Mouse (Mus musculus) embryonic facial prominence, embryonic 14.5 days (tissue): ENCODE measurements around the gene Dnajb7. TPM values are rescaled to one million over a fixed set of nuclear protein-coding genes. Genes with fewer than 3 reads are reported as not detected.

Source experiments
- ATAC-seq: fragments of 200-750 bp; cut with Nextera tagmentation; 2 replicates; pipeline ENCODE4 v1.8.0; 2017; ENCODE audit warnings: low read depth, moderate number of reproducible peaks, moderate TSS enrichment
- DNase-seq: peaks from one replicate; pipeline ENCODE4 v3.0.0-alpha.2; 2015; ENCODE audit warnings: low spot score
- H3K27ac ChIP-seq: fragments of 300-500 bp; sonication (generic); replicated peaks from 2 replicates; pipeline ENCODE4 v1.5.1; 2014; ENCODE audit warnings: low read depth, mild to moderate bottlenecking, low read length, moderate library complexity
- H3K27me3 ChIP-seq: fragments of 300-500 bp; sonication (generic); replicated peaks from 2 replicates; pipeline ENCODE4 v1.6.1; 2014; ENCODE audit warnings: low read length; ENCODE audit not compliant: control insufficient read depth, insufficient read depth
- H3K36me3 ChIP-seq: fragments of 300-500 bp; sonication (generic); 2 replicates; pipeline ENCODE4 v1.6.1; 2014; ENCODE audit warnings: low read length, mixed read lengths; ENCODE audit not compliant: control insufficient read depth, insufficient read depth
- H3K4me1 ChIP-seq: fragments of 300-500 bp; sonication (generic); 2 replicates; pipeline ENCODE4 v1.6.1; 2014; ENCODE audit warnings: antibody characterized with exemption, low read length; ENCODE audit not compliant: control insufficient read depth, insufficient read depth
- H3K4me2 ChIP-seq: fragments of 300-500 bp; sonication (generic); 2 replicates; pipeline ENCODE4 v1.6.1; 2014; ENCODE audit warnings: low read depth, mild to moderate bottlenecking, low read length, moderate library complexity, mixed read lengths
- H3K4me3 ChIP-seq: fragments of 300-500 bp; sonication (generic); 2 replicates; pipeline ENCODE4 v1.5.1; 2014; ENCODE audit warnings: low read depth, mild to moderate bottlenecking, low read length
- H3K9ac ChIP-seq: fragments of 300-500 bp; sonication (generic); 2 replicates; pipeline ENCODE4 v1.6.1; 2014; ENCODE audit warnings: low read depth, mild to moderate bottlenecking, low read length, moderate library complexity, mixed read lengths
- H3K9me3 ChIP-seq: fragments of 300-500 bp; sonication (generic); 2 replicates; pipeline ENCODE4 v1.6.1; 2016; ENCODE audit warnings: low read length; ENCODE audit not compliant: control insufficient read depth
- WGBS: fragments of 180-500 bp; shearing (Covaris S2); extraction: QIAGEN DNeasy Blood & Tissue Kit; methylation state at CpG from one replicate; pipeline ENCODE4 v1.1.7; 2014; 5-methylcytosine and 5-hydroxymethylcytosine counted together
- polyA plus RNA-seq: library from polyadenylated mRNA; unstranded; fragments of >200 nt; fragmentation: Nextera tagmentation; extraction: Ambion mirVana; gene quantifications from 2 replicates; pipeline ENCODE4 v1.2.1, GENCODE M21; 2014

Gene Dnajb7
- polyA plus RNA-seq, 1 experiment from 2014 or later, result 0.85 TPM

DNA sequence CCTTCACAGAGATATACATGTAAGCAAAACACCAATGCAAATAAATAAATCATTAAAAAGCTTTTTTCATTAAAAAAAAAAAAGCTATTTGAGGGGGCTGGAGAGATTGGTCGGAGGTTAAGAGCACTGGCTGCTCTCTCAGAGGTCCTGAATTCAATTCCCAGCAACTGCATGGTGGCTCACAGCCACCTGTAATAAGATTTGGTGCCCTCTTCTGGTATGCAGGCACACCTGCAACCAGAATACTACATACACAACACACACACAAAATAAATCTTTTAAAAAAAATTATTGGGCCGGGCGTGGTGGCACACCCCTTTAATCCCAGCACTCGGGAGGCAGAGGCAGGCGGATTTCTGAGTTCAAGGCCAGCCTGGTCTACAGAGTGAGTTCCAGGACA, 21.8 kb downstream of the Dnajb7 start:
- H3K27ac ChIP-seq, result no peak overlapping the region
- no peaks in the 10 kb centered on the region for H3K9me3 ChIP-seq
- no peaks in the 10 kb centered on the region for H3K27me3 ChIP-seq
- H3K9ac ChIP-seq, result no peak overlapping the region
- no peak overlapping the region for H3K4me2 ChIP-seq
- H3K4me1 ChIP-seq, result no peaks in the 10 kb centered on the region
- H3K4me3 ChIP-seq, result no peak overlapping the region
- no peak for DNase-seq
- peaks cover 96% of the 10 kb centered on the region for H3K36me3 ChIP-seq
- WGBS, result 93% methylated on average over 5 of the region's 5 CpGs
- no peak for ATAC-seq

DNA sequence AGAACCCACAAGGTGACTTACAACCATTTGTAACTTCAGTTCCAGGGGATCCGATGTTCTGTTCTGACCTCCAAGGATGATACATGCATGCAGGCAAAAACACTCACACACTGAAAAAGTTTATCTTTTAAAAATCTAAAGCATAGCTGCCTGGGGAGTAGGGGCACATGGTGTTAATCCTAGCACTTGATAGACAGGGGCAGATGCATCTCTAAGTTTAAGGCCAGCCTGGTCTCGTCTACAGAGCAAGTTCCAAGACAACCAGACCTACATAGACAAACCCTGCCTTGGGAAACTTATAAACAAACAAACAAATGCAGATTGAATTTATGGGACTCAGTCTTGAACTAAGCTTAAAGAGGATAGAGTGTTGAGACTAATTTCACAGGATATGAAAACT, 29.3 kb downstream of the Dnajb7 start:
- Histone ChIP-seq H3K36me3 (peaks cover 86% of the 10 kb centered on the region), H3K4me1 (no peaks in the 10 kb centered on the region), H3K9me3 (no peaks in the 10 kb centered on the region), H3K4me3 (no peak overlapping the region), H3K27me3 (no peaks in the 10 kb centered on the region), H3K27ac (no peak overlapping the region), H3K9ac (no peak overlapping the region), H3K4me2 (no peak overlapping the region)
- 82% methylated on average over 2 of the region's 2 CpGs for WGBS
- DNase-seq (no peak), ATAC-seq (no peak)

- Histone ChIP-seq H3K9ac (no peak overlapping the region), H3K27ac (no peak overlapping the region), H3K36me3 (peaks cover 85% of the 10 kb centered on the region), H3K27me3 (no peaks in the 10 kb centered on the region), H3K4me1 (no peaks in the 10 kb centered on the region), H3K9me3 (no peaks in the 10 kb centered on the region), H3K4me3 (no peak overlapping the region), H3K4me2 (no peak overlapping the region)
- ATAC-seq, result no peak
- whole genome bisulfite sequencing, result 93% methylated on average over 11 of the region's 11 CpGs
- no peak for DNase-seq
Observed at GRCm38 (mm10) chr15:81374621-81375020, 33.5 kb downstream of the Dnajb7 start.

GRCm38 (mm10) chr15:81370356-81370755, 37.7 kb downstream of the Dnajb7 start:
- no peaks in the 10 kb centered on the region for H3K4me1 ChIP-seq
- no peak overlapping the region for H3K4me3 ChIP-seq
- peaks cover 95% of the 10 kb centered on the region for H3K36me3 ChIP-seq
- no peak overlapping the region for H3K4me2 ChIP-seq
- H3K9me3 ChIP-seq, result no peaks in the 10 kb centered on the region
- H3K27ac ChIP-seq, result no peak overlapping the region
- no peaks in the 10 kb centered on the region for H3K27me3 ChIP-seq
- WGBS, result 53% methylated on average over 1 of the region's 1 CpGs
- ATAC-seq (no peak), DNase-seq (no peak)
- H3K9ac ChIP-seq, result no peak overlapping the region

GRCm38 (mm10) chr15:81368601-81369000, 39.5 kb downstream of the Dnajb7 start:
- WGBS, result 94% methylated on average over 1 of the region's 1 CpGs
- H3K4me3 ChIP-seq, result no peak overlapping the region
- H3K4me2 ChIP-seq, result no peak overlapping the region
- H3K36me3 ChIP-seq, result peaks cover 97% of the 10 kb centered on the region
- ATAC-seq (no peak), DNase-seq (no peak)
- H3K27me3 ChIP-seq, result no peaks in the 10 kb centered on the region
- no peak overlapping the region for H3K9ac ChIP-seq
- H3K9me3 ChIP-seq, result no peaks in the 10 kb centered on the region
- no peak overlapping the region for H3K27ac ChIP-seq
- H3K4me1 ChIP-seq, result no peaks in the 10 kb centered on the region

DNA sequence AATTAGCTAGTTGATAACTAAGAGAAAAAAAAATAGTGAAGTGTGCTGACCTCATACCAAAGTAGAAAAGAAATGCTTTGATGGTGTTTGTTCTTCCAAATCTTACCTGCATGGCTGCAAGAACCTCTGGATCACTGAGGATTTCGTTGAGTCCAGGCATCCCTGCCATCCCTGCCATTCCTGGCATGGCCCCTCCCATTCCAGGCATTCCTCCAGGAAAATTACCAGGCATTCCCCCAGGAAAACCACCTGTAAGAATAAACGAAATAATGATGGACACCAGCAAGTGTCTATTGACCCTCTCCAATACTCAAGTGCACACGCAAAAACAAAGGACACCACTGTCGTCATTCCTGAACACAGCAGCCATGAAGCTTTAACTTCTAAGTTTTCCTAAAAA, 41.9 kb downstream of the Dnajb7 start:
- DNase-seq, result no peak
- Histone ChIP-seq H3K36me3 (peaks cover 80% of the 10 kb centered on the region), H3K4me3 (no peak overlapping the region), H3K27me3 (no peaks in the 10 kb centered on the region), H3K4me2 (no peak overlapping the region), H3K27ac (no peak overlapping the region), H3K4me1 (peaks cover 5% of the 10 kb centered on the region; the same call in 1 of the 2 replicates), H3K9me3 (no peaks in the 10 kb centered on the region), H3K9ac (no peak overlapping the region)
- no peak for ATAC-seq
- WGBS, result 81% methylated on average over 4 of the region's 4 CpGs

DNA sequence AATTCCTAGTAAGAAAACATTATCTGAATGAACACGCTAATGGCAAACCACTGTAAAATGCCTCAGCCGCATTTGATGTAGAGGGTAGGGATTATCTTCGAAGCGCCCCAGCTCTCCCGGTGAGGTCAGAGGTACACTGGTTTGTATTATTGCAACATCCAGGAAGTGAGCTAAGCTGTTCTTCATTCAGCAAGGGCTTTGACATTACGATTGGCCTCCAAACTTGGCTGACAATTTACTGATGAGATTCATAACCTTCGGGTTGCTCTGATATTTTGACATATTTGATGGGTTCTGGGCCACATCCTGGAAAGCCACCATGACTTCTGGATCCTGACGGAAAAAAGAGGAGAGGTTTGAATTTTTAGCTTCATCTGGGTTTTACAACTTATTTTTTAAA, 42.9 kb downstream of the Dnajb7 start:
- no peak overlapping the region for H3K4me3 ChIP-seq
- H3K9ac ChIP-seq, result no peak overlapping the region
- H3K27me3 ChIP-seq, result no peaks in the 10 kb centered on the region
- DNase-seq (no peak), ATAC-seq (no peak)
- H3K9me3 ChIP-seq, result no peaks in the 10 kb centered on the region
- WGBS, result 90% methylated on average over 8 of the region's 8 CpGs
- peaks cover 9% of the 10 kb centered on the region; the same call in 1 of the 2 replicates for H3K4me1 ChIP-seq
- H3K36me3 ChIP-seq, result peaks cover 70% of the 10 kb centered on the region
- H3K27ac ChIP-seq, result no peak overlapping the region
- H3K4me2 ChIP-seq, result no peak overlapping the region

- no peak for DNase-seq
- Histone ChIP-seq H3K4me1 (peaks cover 13% of the 10 kb centered on the region), H3K27me3 (no peaks in the 10 kb centered on the region), H3K36me3 (peaks cover 60% of the 10 kb centered on the region), H3K27ac (no peak overlapping the region), H3K9ac (no peak overlapping the region), H3K4me3 (no peak overlapping the region), H3K9me3 (no peaks in the 10 kb centered on the region), H3K4me2 (no peak overlapping the region)
- ATAC-seq, result no peak
- WGBS, result 79% methylated on average over 1 of the region's 1 CpGs
Observed at GRCm38 (mm10) chr15:81364271-81364670, 43.8 kb downstream of the Dnajb7 start.

DNA sequence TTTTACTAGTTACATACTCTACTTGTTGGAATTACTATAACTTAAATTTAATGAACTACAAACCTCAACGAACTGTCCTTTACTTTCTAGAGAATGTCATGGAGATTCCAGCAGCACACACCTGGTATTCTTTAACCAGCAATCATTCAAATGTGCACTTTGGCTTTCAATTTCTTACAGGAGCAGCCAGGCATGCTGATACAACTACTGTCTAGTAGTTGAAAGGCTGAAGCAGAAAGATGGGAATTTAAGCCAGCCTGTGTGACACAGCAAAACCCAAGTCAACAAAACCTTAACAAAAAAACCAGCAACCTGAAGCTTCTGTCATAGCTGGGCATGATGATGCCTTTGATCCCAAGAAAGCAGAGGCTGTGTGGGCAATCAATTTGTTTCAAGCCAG, 45.6 kb downstream of the Dnajb7 start:
- no peak overlapping the region for H3K4me2 ChIP-seq
- H3K4me3 ChIP-seq, result no peak overlapping the region
- DNase-seq (no peak), ATAC-seq (no peak)
- H3K9ac ChIP-seq, result no peak overlapping the region
- no peak overlapping the region for H3K27ac ChIP-seq
- H3K9me3 ChIP-seq, result no peaks in the 10 kb centered on the region
- 68% methylated on average over 1 of the region's 1 CpGs for WGBS
- peaks cover 13% of the 10 kb centered on the region for H3K4me1 ChIP-seq
- peaks cover 42% of the 10 kb centered on the region for H3K36me3 ChIP-seq
- H3K27me3 ChIP-seq, result no peaks in the 10 kb centered on the region
